Mouse (Mus musculus) midbrain, embryonic 15.5 days (tissue): ENCODE measurements around the gene Dpy19l1. TPM values are rescaled to one million over a fixed set of nuclear protein-coding genes. Genes with fewer than 3 reads are reported as not detected.

Experiments used
- ATAC-seq: fragments of 200-750 bp; cut with Nextera tagmentation; replicated peaks from 2 replicates; pipeline ENCODE4 v1.8.0; 2017; ENCODE audit warnings: moderate TSS enrichment
- H3K27ac ChIP-seq: fragments of 300-500 bp; sonication (generic); 2 replicates; pipeline ENCODE4 v1.5.1; 2015; ENCODE audit warnings: mild to moderate bottlenecking, inconsistent platforms
- H3K27me3 ChIP-seq: fragments of 300-500 bp; sonication (generic); replicated peaks from 2 replicates; pipeline ENCODE4 v1.6.1; 2015; ENCODE audit warnings: inconsistent platforms
- H3K36me3 ChIP-seq: fragments of 300-500 bp; sonication (generic); replicated peaks from 2 replicates; pipeline ENCODE4 v1.6.1; 2015; ENCODE audit warnings: inconsistent platforms
- H3K4me1 ChIP-seq: fragments of 300-500 bp; sonication (generic); 2 replicates; pipeline ENCODE4 v1.6.1; 2015; ENCODE audit warnings: inconsistent platforms
- H3K4me2 ChIP-seq: fragments of 300-500 bp; sonication (generic); 2 replicates; pipeline ENCODE4 v1.6.1; 2015; ENCODE audit warnings: inconsistent platforms, mild to moderate bottlenecking, moderate library complexity
- H3K4me3 ChIP-seq: fragments of 300-500 bp; sonication (generic); 2 replicates; pipeline ENCODE4 v1.5.1; 2015; ENCODE audit warnings: mild to moderate bottlenecking, inconsistent platforms
- H3K9ac ChIP-seq: fragments of 300-500 bp; sonication (generic); 2 replicates; pipeline ENCODE4 v1.6.1; 2015; ENCODE audit warnings: mild to moderate bottlenecking, inconsistent platforms
- H3K9me3 ChIP-seq: fragments of 300-500 bp; sonication (generic); 2 replicates; pipeline ENCODE4 v1.6.1; 2016; ENCODE audit warnings: inconsistent platforms
- WGBS: fragments of 180-500 bp; shearing (Covaris S2); methylation state at CpG from one replicate; pipeline ENCODE4 v1.1.7; 2015; ENCODE audit warnings: mixed read lengths; 5-methylcytosine and 5-hydroxymethylcytosine counted together
- polyA plus RNA-seq: library from polyadenylated mRNA; unstranded; fragments of >200 nt; fragmentation: Nextera tagmentation; extraction: Ambion mirVana; gene quantifications from 2 replicates; pipeline ENCODE4 v1.2.1, GENCODE M21; 2015

Gene Dpy19l1
- polyA plus RNA-seq, 1 experiment from 2014 or later, result 12.3 TPM

DNA sequence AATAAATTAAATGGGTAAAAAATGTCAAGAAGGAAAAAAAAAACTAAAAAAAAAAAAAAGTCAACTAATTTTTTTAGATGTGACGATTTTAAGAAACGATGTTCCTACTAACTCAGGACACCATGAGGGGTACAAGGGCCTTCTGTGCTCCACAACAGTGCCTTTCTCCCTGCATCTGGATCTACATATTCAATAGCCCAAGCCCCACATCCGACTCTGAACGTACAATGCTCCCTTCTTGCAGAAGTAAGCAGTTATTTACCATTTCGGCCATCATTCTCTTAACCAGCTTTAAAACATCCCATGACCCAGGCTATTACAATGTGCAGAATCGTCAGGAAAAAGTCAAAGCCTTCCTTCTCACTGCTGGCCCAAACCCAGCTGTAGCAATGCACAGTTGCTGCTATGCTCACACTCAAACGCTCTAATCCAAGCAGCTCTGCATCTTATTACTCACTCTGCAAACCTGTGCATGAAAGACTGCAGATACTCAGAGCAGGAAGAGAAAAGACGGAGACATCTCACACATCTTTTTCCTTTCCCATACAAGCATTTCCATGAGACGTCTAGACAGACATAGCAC, 41.5 kb downstream of the Dpy19l1 start:
- WGBS, result 74% methylated on average over 9 of the region's 9 CpGs
- Histone ChIP-seq H3K9ac (no peak overlapping the region), H3K27me3 (no peaks in the 10 kb centered on the region), H3K27ac (no peak overlapping the region), H3K4me1 (no peaks in the 10 kb centered on the region), H3K4me3 (no peak overlapping the region), H3K4me2 (no peak overlapping the region), H3K36me3 (no peaks in the 10 kb centered on the region), H3K9me3 (no peaks in the 10 kb centered on the region)
- 0 out of 2 replicates have a peak, but pooled peaks have one; percentile 6 for ATAC-seq

DNA sequence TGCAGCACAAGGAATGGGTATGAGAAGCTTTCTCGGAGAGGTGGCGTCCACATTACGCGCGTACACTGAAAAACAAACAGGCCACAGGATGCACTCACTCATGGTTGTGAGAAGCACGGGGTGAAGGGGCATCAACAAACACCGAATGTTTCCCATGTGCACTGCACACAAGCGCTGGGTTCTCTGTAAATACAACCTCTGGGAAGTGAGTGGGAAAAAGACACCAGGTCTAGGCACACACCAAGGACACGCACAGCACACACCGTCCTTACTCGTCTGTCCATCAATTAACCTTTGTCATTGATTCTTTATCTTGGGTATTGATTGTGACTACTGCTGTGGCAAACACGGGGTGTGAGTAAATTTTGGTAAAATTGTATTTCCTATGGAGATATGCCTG, 49.1 kb downstream of the Dpy19l1 start:
- H3K9ac ChIP-seq, result no peak overlapping the region
- H3K4me1 ChIP-seq, result no peaks in the 10 kb centered on the region
- no peaks in the 10 kb centered on the region for H3K9me3 ChIP-seq
- H3K36me3 ChIP-seq, result no peaks in the 10 kb centered on the region
- no peaks in the 10 kb centered on the region for H3K27me3 ChIP-seq
- no peak for ATAC-seq
- no peak overlapping the region for H3K4me3 ChIP-seq
- WGBS, result 93% methylated on average over 12 of the region's 12 CpGs
- H3K27ac ChIP-seq, result no peak overlapping the region
- H3K4me2 ChIP-seq, result no peak overlapping the region

DNA sequence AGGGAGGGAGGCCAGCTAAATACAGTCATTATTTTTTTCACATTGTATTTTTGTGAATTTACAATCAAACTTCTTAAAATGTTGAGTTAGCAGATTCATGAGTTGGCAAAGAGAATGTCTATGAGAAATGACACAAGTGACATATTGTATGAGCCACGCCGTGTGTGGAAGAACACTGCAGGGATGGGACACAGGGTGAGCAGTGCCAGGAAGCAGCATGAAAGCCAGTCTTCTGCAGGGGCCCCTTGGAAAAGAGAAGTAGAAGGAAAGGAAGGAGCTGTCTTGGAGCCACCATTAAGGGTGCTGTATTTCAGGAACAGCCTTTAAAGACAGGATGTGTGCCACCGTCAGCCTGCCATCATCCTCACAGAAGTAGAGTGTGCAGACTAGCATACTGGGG, 52.0 kb downstream of the Dpy19l1 start:
- H3K36me3 ChIP-seq, result no peaks in the 10 kb centered on the region
- H3K9me3 ChIP-seq, result no peaks in the 10 kb centered on the region
- WGBS, result 89% methylated on average over 3 of the region's 3 CpGs
- no peak overlapping the region for H3K9ac ChIP-seq
- no peaks in the 10 kb centered on the region for H3K4me1 ChIP-seq
- H3K4me2 ChIP-seq, result no peak overlapping the region
- ATAC-seq, result no peak
- H3K27me3 ChIP-seq, result no peaks in the 10 kb centered on the region
- no peak overlapping the region for H3K4me3 ChIP-seq
- H3K27ac ChIP-seq, result no peak overlapping the region

DNA sequence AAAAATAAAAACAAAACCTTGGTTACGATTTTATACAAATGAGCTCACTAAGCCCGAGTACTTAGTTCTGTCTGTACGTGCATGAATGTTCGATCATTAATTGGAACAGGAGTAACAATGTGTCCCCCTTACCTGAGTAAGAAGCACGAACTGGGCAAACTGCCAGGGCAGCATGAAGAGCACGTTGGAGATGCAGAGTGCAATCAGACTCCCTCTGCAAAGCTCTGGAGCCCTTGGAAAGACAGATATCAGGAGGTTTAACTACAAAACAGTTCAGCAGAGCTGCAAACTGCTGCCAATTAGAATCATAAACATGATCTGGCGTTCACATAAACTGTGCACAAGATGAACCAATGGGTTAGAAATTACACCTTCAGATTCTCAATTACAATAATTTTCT, 52.4 kb downstream of the Dpy19l1 start:
- no peak overlapping the region for H3K9ac ChIP-seq
- no peak overlapping the region for H3K4me3 ChIP-seq
- 82% methylated on average over 7 of the region's 7 CpGs for WGBS
- no peaks in the 10 kb centered on the region for H3K9me3 ChIP-seq
- H3K36me3 ChIP-seq, result no peaks in the 10 kb centered on the region
- H3K4me1 ChIP-seq, result no peaks in the 10 kb centered on the region
- no peaks in the 10 kb centered on the region for H3K27me3 ChIP-seq
- no peak for ATAC-seq
- H3K27ac ChIP-seq, result no peak overlapping the region
- no peak overlapping the region for H3K4me2 ChIP-seq

DNA sequence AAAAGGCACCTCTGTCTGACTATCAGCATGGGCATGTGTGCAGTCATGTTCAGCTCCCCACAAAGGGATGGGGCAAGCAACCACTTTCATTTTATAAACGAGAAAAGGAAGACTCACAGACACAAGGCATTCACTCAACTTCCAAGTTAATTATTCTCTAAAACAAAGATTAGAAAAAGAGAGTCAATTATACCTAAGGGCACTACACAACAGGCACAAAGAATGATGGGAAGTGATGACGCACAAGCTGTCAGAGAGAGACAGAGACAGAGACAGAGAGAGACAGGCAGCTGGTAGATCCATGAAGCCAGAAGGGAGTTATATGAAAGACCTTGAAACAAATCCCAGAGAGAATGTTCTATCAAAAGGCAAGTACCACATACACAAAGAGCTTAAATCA, 68.0 kb downstream of the Dpy19l1 start:
- Histone ChIP-seq H3K4me2 (no peak overlapping the region), H3K9ac (no peak overlapping the region), H3K27ac (no peak overlapping the region), H3K27me3 (no peaks in the 10 kb centered on the region), H3K9me3 (no peaks in the 10 kb centered on the region), H3K4me1 (no peaks in the 10 kb centered on the region), H3K4me3 (no peak overlapping the region), H3K36me3 (no peaks in the 10 kb centered on the region)
- no peak for ATAC-seq
- WGBS, result 66% methylated on average over 2 of the region's 2 CpGs

DNA sequence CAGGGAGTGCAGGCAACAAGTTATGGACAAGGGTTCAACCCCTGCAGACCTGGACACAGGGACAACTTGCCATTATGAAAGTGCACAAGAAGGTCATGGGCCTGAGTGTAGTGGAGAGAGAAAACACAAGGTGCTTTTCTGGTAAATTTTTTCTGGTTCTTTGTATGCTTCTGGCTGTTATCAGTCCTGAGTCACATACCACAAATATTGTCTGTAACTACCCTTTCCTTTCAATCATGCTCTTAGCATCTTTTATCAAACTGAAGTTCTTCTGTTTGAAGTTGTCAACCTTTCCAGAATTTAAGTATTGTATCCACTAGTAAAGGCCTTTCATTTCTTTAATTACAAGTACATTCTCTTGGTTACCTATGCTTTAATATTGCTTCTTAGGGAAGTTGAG, 73.2 kb downstream of the Dpy19l1 start:
- no peaks in the 10 kb centered on the region for H3K9me3 ChIP-seq
- H3K4me3 ChIP-seq, result no peak overlapping the region
- no peak overlapping the region for H3K9ac ChIP-seq
- no peak overlapping the region for H3K4me2 ChIP-seq
- no peak for ATAC-seq
- H3K27ac ChIP-seq, result no peak overlapping the region
- no peaks in the 10 kb centered on the region for H3K27me3 ChIP-seq
- H3K36me3 ChIP-seq, result no peaks in the 10 kb centered on the region
- no peaks in the 10 kb centered on the region for H3K4me1 ChIP-seq

DNA sequence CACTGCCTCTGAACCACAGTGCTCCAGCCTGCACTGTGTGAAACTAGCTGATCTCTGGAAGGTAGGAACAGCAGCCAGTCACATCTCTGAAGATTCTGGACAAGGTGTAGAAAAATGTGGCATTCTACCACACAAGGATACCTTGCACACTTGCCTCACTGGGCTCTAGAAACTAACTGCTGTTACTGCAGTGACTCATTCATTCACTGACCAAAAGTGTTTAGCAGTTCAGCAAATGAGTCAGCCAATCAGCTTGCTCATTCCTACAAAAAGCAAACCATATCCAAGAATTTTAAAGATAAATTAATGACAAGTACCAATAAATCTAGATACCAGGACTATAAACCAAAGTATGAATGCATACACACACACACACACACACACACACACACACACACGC, 77.3 kb downstream of the Dpy19l1 start:
- H3K4me3 ChIP-seq, result no peak overlapping the region
- H3K9ac ChIP-seq, result no peak overlapping the region
- no peaks in the 10 kb centered on the region for H3K9me3 ChIP-seq
- no peaks in the 10 kb centered on the region for H3K36me3 ChIP-seq
- 100% methylated on average over 1 of the region's 1 CpGs for WGBS
- H3K27ac ChIP-seq, result no peak overlapping the region
- H3K27me3 ChIP-seq, result no peaks in the 10 kb centered on the region
- ATAC-seq, result no peak
- H3K4me2 ChIP-seq, result no peak overlapping the region
- no peaks in the 10 kb centered on the region for H3K4me1 ChIP-seq

DNA sequence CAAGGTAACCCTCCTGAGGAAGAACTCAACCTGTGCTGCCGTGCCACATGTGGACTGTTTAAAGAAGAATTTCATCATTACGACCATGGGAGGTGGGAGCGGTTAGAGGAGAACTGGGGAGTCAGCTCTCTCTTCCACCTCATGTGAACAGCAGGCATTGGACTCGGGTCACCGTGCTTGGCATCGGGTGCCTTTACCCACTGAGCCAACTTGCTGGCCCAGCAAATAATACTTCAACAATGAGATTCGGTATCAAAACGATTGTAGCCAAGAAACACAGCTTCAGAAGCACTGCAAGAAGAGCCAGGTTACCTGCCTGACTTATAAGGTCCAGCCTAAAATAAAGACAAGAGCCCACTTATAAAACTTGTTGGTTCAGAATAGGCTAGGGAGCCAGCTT, 79.7 kb downstream of the Dpy19l1 start:
- no peak overlapping the region for H3K4me3 ChIP-seq
- no peaks in the 10 kb centered on the region for H3K4me1 ChIP-seq
- H3K9me3 ChIP-seq, result no peaks in the 10 kb centered on the region
- H3K27me3 ChIP-seq, result no peaks in the 10 kb centered on the region
- no peak overlapping the region for H3K9ac ChIP-seq
- peaks cover 5% of the 10 kb centered on the region; the same call in 1 of the 2 replicates for H3K36me3 ChIP-seq
- H3K4me2 ChIP-seq, result no peak overlapping the region
- ATAC-seq, result no peak
- no peak overlapping the region for H3K27ac ChIP-seq
- 95% methylated on average over 8 of the region's 8 CpGs for WGBS

DNA sequence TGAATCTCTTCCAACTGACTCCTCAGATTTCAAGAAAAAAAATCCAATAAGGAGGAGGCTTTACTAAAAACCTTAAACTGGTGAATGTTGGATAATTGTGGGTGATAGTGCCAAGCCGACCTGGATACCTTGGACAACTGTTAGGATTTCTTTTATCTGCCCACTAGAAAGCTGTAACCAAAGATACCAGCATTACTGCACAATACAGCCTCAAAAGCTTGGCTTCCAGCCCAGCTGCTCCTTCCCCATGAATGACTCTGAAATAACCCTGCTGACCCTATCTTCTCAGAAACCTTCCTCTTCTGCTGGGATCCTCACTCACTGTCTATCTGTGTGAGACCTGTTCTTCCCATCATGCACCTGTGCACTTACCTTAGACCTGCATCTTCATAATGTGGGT, 81.1 kb downstream of the Dpy19l1 start:
- ATAC-seq, result no peak
- Histone ChIP-seq H3K4me3 (no peak overlapping the region), H3K9me3 (no peaks in the 10 kb centered on the region), H3K36me3 (peaks cover 5% of the 10 kb centered on the region; the same call in 1 of the 2 replicates), H3K27me3 (no peaks in the 10 kb centered on the region), H3K9ac (no peak overlapping the region), H3K4me2 (no peak overlapping the region), H3K27ac (no peak overlapping the region), H3K4me1 (no peaks in the 10 kb centered on the region)
- WGBS, result 70% methylated on average over 1 of the region's 1 CpGs

DNA sequence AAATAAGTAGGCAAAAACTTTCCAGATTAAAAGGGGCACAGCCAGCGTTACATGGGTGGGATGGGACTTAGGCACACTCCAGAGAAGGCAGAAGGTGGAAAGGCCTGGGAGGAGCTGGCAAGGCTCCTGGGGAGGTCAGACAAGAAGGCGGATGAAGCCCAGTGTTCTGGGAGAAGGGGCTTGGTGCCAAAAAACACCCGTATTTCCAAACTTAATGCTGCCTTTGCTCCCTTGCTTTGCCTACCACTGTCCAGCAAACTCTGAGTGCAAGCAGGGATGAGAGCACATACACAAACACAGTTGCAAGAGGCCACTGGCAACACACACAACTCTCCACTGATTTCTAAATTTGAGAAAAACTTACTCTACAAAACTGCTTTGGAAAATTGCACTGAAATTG, 81.7 kb downstream of the Dpy19l1 start:
- H3K4me3 ChIP-seq, result no peak overlapping the region
- no peaks in the 10 kb centered on the region for H3K9me3 ChIP-seq
- WGBS, result 82% methylated on average over 3 of the region's 3 CpGs
- no peak overlapping the region for H3K4me2 ChIP-seq
- H3K36me3 ChIP-seq, result peaks cover 5% of the 10 kb centered on the region; the same call in 1 of the 2 replicates
- H3K27ac ChIP-seq, result no peak overlapping the region
- no peaks in the 10 kb centered on the region for H3K27me3 ChIP-seq
- no peaks in the 10 kb centered on the region for H3K4me1 ChIP-seq
- no peak for ATAC-seq
- H3K9ac ChIP-seq, result no peak overlapping the region

DNA sequence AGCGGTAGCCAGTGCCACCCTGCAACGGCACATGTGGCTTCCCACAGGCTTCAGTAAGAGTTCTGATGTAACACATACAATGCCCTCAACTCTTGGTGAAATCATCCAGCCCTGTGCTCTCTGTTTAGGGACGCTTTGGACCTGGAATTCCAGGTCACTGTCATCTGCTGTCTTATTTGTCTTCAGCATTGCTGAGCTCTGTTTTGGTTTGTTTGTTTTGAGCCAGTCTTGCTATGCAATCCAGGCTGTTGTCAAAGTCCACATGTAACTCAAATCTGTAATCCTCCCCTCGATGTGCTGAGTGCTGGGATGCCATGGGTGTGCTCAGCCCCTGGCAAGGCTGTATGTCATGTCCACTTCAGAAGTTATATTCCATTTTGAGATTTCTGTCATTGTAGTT, 82.8 kb downstream of the Dpy19l1 start:
- H3K36me3 ChIP-seq, result peaks cover 5% of the 10 kb centered on the region; the same call in 1 of the 2 replicates
- H3K9ac ChIP-seq, result no peak overlapping the region
- H3K27me3 ChIP-seq, result no peaks in the 10 kb centered on the region
- ATAC-seq, result no peak
- whole genome bisulfite sequencing, result 97% methylated on average over 4 of the region's 4 CpGs
- H3K27ac ChIP-seq, result no peak overlapping the region
- H3K4me3 ChIP-seq, result no peak overlapping the region
- no peak overlapping the region for H3K4me2 ChIP-seq
- no peaks in the 10 kb centered on the region for H3K9me3 ChIP-seq
- H3K4me1 ChIP-seq, result no peaks in the 10 kb centered on the region

DNA sequence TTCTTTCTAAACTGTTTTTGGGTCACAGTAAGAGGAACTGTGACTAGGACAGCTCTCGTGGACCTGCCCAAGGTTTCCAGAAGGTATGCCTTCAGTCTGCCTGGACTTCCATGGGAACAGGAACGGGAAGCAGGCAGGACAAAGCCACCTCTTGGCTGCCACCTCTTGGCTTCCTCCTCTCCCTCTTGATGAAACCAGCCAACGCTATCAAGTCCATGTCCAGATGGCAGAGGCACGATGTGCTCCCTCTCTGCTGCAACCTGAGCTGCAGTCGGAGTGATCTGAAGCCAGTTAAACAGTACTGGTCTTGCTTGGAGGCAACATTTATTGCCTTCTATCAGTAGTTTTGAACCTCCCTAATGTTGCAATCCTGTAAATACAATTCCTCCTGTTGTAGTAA, 84.7 kb downstream of the Dpy19l1 start:
- no peak overlapping the region for H3K4me2 ChIP-seq
- no peaks in the 10 kb centered on the region for H3K9me3 ChIP-seq
- WGBS, result 96% methylated on average over 5 of the region's 5 CpGs
- H3K4me1 ChIP-seq, result no peaks in the 10 kb centered on the region
- peaks cover 5% of the 10 kb centered on the region; the same call in 1 of the 2 replicates for H3K36me3 ChIP-seq
- H3K4me3 ChIP-seq, result no peak overlapping the region
- no peak overlapping the region for H3K9ac ChIP-seq
- H3K27ac ChIP-seq, result no peak overlapping the region
- no peak for ATAC-seq
- H3K27me3 ChIP-seq, result no peaks in the 10 kb centered on the region

DNA sequence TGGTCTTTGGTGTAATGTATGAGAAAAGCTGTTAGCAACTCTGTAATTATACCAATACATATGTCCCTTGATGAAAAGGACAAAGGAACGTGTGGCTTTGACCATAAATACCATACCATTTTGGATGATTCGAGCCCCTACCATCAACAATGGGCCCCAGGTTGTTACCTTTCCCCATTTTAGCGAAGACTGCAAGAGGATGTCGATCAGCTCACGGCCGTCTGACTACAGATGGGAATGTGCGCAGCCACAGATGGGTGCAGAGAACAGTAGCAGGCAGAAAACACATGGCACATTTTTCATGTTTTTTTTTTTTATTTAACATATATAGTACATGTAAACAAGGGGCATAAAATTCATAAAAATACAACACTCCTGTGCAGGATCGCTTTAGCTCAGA, 91.5 kb downstream of the Dpy19l1 start:
- H3K9me3 ChIP-seq, result no peaks in the 10 kb centered on the region
- H3K9ac ChIP-seq, result no peak overlapping the region
- WGBS, result 92% methylated on average over 8 of the region's 8 CpGs
- H3K4me2 ChIP-seq, result no peak overlapping the region
- H3K4me1 ChIP-seq, result no peaks in the 10 kb centered on the region
- H3K36me3 ChIP-seq, result no peaks in the 10 kb centered on the region
- H3K27me3 ChIP-seq, result no peaks in the 10 kb centered on the region
- no peak overlapping the region for H3K27ac ChIP-seq
- H3K4me3 ChIP-seq, result no peak overlapping the region
- no peak for ATAC-seq
